Mouse (Mus musculus): ENCODE measurements around the gene Btbd9. TPM values are rescaled to one million over a fixed set of nuclear protein-coding genes. Genes with fewer than 3 reads are reported as not detected.
"Not testable (repeated sequence)": the region's sequence is repeated elsewhere in the genome, so short reads cannot be mapped to it uniquely, and the experiment has no call there.

Gene Btbd9
- polyA plus RNA-seq, 1 experiment, result 31.2 TPM

GRCm38 (mm10) chr17:30512007-30512406, 64.3 kb downstream of the Btbd9 start:
- WGBS, result 89% methylated on average over 4 of the region's 4 CpGs
- TF ChIP-seq CTCF (IDR thresholded peaks at IDR 0.05; ENCODE audit: extremely low read depth, insufficient read length, insufficient replicate concordance, low read depth, low read length), result no peak
- no peak for TF ChIP-seq POLR2A (IDR thresholded peaks at IDR 0.05; ENCODE audit: low read depth, low read length)

GRCm38 (mm10) chr17:30511399-30511798, 64.9 kb downstream of the Btbd9 start:
- H3K27ac ChIP-seq (ENCODE audit: insufficient read depth, low read depth, low read length), result no peak overlapping the region
- peaks cover 3% of the 10 kb centered on the region; the same call in 1 of the 2 replicates for H3K36me3 ChIP-seq (ENCODE audit: control insufficient read depth, insufficient read depth, low read length)
- no peaks in the 10 kb centered on the region for H3K4me1 ChIP-seq (ENCODE audit: control insufficient read depth, insufficient read depth, insufficient read length, low read length)
- no peak for TF ChIP-seq CTCF (IDR thresholded peaks at IDR 0.05; ENCODE audit: extremely low read depth, insufficient read length, insufficient replicate concordance, low read depth, low read length)
- no peak for TF ChIP-seq POLR2A (IDR thresholded peaks at IDR 0.05; ENCODE audit: low read depth, low read length)
- no peaks in the 10 kb centered on the region for H3K27me3 ChIP-seq (ENCODE audit: control insufficient read depth, insufficient read depth, low read length)
- 84% methylated on average over 6 of the region's 6 CpGs for WGBS
- H3K4me3 ChIP-seq (ENCODE audit: low read depth, low read length), result no peak overlapping the region

More at GRCm38 (mm10) chr17:30512007-30512406, 64.3 kb downstream of the Btbd9 start:
- Histone ChIP-seq H3K36me3 (ENCODE audit: control insufficient read depth, insufficient read depth, low read length) (peaks cover 9% of the 10 kb centered on the region), H3K27me3 (ENCODE audit: control insufficient read depth, insufficient read depth, low read length) (no peaks in the 10 kb centered on the region), H3K4me3 (ENCODE audit: low read depth, low read length) (no peak overlapping the region), H3K4me1 (ENCODE audit: control insufficient read depth, insufficient read depth, insufficient read length, low read length) (no peaks in the 10 kb centered on the region), H3K27ac (ENCODE audit: insufficient read depth, low read depth, low read length) (no peak overlapping the region)

GRCm38 (mm10) chr17:30510171-30510570, 66.1 kb downstream of the Btbd9 start:
- H3K27me3 ChIP-seq (ENCODE audit: control insufficient read depth, insufficient read depth, low read length), result no peaks in the 10 kb centered on the region
- H3K36me3 ChIP-seq (ENCODE audit: control insufficient read depth, insufficient read depth, low read length), result peaks cover under 1% of the 10 kb centered on the region; the same call in 1 of the 2 replicates
- H3K27ac ChIP-seq (ENCODE audit: insufficient read depth, low read depth, low read length), result no peak overlapping the region
- WGBS, result 88% methylated on average over 6 of the region's 6 CpGs
- no peak overlapping the region for H3K4me3 ChIP-seq (ENCODE audit: low read depth, low read length)
- TF ChIP-seq POLR2A (IDR thresholded peaks at IDR 0.05; ENCODE audit: low read depth, low read length) (no peak), CTCF (IDR thresholded peaks at IDR 0.05; ENCODE audit: extremely low read depth, insufficient read length, insufficient replicate concordance, low read depth, low read length) (no peak)
- H3K4me1 ChIP-seq (ENCODE audit: control insufficient read depth, insufficient read depth, insufficient read length, low read length), result no peaks in the 10 kb centered on the region

- Histone ChIP-seq H3K27ac (ENCODE audit: insufficient read depth, low read depth, low read length) (no peak overlapping the region), H3K27me3 (ENCODE audit: control insufficient read depth, insufficient read depth, low read length) (no peaks in the 10 kb centered on the region), H3K4me3 (ENCODE audit: low read depth, low read length) (no peak overlapping the region), H3K4me1 (ENCODE audit: control insufficient read depth, insufficient read depth, insufficient read length, low read length) (no peaks in the 10 kb centered on the region), H3K36me3 (ENCODE audit: control insufficient read depth, insufficient read depth, low read length) (no peaks in the 10 kb centered on the region)
- no peak for TF ChIP-seq POLR2A (IDR thresholded peaks at IDR 0.05; ENCODE audit: low read depth, low read length)
- no peak for TF ChIP-seq CTCF (IDR thresholded peaks at IDR 0.05; ENCODE audit: extremely low read depth, insufficient read length, insufficient replicate concordance, low read depth, low read length)
- WGBS, result 89% methylated on average over 6 of the region's 6 CpGs
These were observed 66.6 kb downstream of the Btbd9 start for GRCm38 (mm10) chr17:30509646-30510045.

GRCm38 (mm10) chr17:30507636-30508576, 68.4 kb downstream of the Btbd9 start:
- H3K27me3 ChIP-seq (ENCODE audit: control insufficient read depth, insufficient read depth, low read length), result no peaks in the 10 kb centered on the region
- no peak overlapping the region for H3K27ac ChIP-seq (ENCODE audit: insufficient read depth, low read depth, low read length)
- no peak overlapping the region for H3K4me3 ChIP-seq (ENCODE audit: low read depth, low read length)
- H3K4me1 ChIP-seq (ENCODE audit: control insufficient read depth, insufficient read depth, insufficient read length, low read length), result no peaks in the 10 kb centered on the region
- no peak for TF ChIP-seq CTCF (IDR thresholded peaks at IDR 0.05; ENCODE audit: extremely low read depth, insufficient read length, insufficient replicate concordance, low read depth, low read length)
- TF ChIP-seq POLR2A (IDR thresholded peaks at IDR 0.05; ENCODE audit: low read depth, low read length), result no peak
- 87% methylated on average over 9 of the region's 9 CpGs for WGBS
- no peaks in the 10 kb centered on the region for H3K36me3 ChIP-seq (ENCODE audit: control insufficient read depth, insufficient read depth, low read length)

GRCm38 (mm10) chr17:30506916-30507315, 69.4 kb downstream of the Btbd9 start:
- no peaks in the 10 kb centered on the region for H3K36me3 ChIP-seq (ENCODE audit: control insufficient read depth, insufficient read depth, low read length)
- no peak overlapping the region for H3K27ac ChIP-seq (ENCODE audit: insufficient read depth, low read depth, low read length)
- no peak for TF ChIP-seq CTCF (IDR thresholded peaks at IDR 0.05; ENCODE audit: extremely low read depth, insufficient read length, insufficient replicate concordance, low read depth, low read length)
- no peak for TF ChIP-seq POLR2A (IDR thresholded peaks at IDR 0.05; ENCODE audit: low read depth, low read length)
- H3K27me3 ChIP-seq (ENCODE audit: control insufficient read depth, insufficient read depth, low read length), result no peaks in the 10 kb centered on the region
- no peak overlapping the region for H3K4me3 ChIP-seq (ENCODE audit: low read depth, low read length)
- no peaks in the 10 kb centered on the region for H3K4me1 ChIP-seq (ENCODE audit: control insufficient read depth, insufficient read depth, insufficient read length, low read length)
- 83% methylated on average over 5 of the region's 5 CpGs for WGBS

- not testable (repeated sequence) for H3K27me3 ChIP-seq (ENCODE audit: control insufficient read depth, insufficient read depth, low read length); H3K36me3 ChIP-seq (ENCODE audit: control insufficient read depth, insufficient read depth, low read length); H3K27ac ChIP-seq (ENCODE audit: insufficient read depth, low read depth, low read length); H3K4me3 ChIP-seq (ENCODE audit: low read depth, low read length)
- H3K4me1 ChIP-seq (ENCODE audit: control insufficient read depth, insufficient read depth, insufficient read length, low read length), result peaks cover 11% of the 10 kb centered on the region
- WGBS, result 95% methylated on average over 11 of the region's 11 CpGs
These were observed 76.7 kb downstream of the Btbd9 start for GRCm38 (mm10) chr17:30499541-30499940.

All from small intestine, adult 2 months (tissue).